Mouse (Mus musculus): ENCODE results near the gene Hps1. TPM values are rescaled to one million over a fixed set of nuclear protein-coding genes. Genes with fewer than 3 reads are reported as not detected.

Hps1 gene
- total RNA-seq, 4 experiments from 2014 or later: 28.8 to 37.8 (median 31.0) TPM

DNA sequence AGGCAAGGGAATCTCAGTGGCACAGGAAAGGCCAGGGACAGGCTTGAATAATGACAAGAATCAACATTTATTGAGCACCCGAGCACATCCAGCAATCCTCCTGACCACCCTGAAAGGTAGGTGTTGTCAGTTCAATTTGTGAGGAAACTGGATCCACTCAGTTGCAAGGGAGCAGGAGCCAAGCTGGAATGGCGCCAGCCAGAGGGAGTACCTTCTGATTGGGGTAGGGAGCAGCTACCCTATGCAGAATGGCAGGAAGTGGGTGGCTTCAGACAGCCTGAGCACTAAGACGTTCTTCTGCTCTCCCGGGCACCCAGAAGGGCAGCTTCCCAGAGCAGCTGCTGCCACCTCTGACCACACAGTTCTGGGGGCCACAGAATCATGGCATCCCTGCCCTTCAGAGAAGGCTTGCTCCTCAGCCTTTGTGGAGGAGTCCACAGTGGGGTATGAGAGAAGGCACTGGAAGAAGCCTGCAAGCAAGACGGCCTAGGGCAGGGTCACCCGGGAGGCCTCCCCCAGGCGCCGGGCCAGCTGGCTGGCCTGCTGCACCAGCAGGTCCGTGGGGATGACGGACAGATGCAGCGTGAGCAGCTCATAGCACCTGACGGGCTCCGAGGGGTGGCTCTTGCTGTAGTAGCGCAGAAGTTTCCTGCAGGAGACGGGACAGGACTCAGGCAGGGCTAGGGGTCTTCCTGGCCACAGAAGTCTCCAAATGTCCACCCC lies 24.5 kb downstream of the Hps1 start:
- no peak for DNase-seq

DNA sequence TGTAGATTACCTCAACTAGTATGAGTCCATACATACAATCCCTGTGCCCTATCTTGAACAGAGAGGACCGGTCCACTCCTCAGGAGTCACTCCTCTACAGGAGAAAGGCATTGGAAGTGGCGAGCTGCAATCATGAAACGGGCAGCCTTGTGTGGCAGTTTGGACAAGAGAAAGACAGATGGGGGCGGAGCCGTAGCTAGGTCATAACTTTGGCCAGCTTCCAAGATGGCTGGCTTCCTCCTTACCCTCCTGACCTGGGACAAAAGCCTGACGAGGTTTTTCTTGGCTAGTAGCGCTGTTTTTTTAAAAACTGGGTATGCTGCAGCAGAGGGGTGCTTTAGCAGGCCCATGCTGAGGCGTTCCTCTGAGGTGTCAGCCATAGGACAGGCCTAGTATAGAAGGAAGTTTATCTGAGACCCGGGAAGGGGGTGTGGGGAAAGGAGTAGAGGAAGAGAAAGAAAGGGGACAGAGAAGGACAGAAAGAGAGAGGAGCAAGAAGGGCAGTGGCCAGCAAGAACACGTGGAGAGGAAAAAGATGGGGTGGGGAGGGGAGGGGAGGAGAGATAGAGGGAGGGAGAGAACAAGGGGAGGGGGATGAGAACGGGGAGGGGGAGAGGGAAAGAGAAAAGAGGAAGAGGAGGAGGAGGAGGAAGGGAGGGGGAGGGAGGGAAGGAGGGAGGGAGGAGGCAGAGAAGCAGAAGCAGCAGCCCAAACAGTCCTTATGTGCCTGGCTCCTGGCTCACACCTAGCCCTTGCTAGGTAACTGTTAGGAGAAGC lies 26.4 kb downstream of the Hps1 start:
- DNase-seq: peak; percentile 87

- peak; percentile 85 for DNase-seq
Measured at GRCm38 (mm10) chr19:42752363-42752931, 27.3 kb downstream of the Hps1 start, which contains the start of gene Pyroxd2. Gene Pyroxd2, minus strand, starts transcription at chr19:42752775.

DNA sequence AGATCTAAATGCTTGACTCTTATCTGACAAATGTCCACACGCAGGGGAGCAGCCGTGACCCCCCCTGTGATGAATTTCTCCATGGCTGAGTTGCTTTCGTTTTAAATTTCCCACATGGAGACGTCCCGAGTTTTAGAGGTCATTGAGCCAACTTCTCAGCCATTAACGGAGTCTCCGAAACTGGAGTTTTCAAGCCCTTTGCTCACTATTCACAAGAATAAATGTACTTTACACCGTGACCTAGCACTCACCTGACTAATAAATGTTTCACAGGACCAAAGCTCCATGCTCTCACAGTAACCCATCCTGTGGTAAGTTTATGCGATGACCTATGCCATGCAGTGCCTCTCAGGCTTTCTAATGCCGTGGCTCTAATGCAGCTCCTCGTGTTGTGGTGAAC lies 29.6 kb downstream of the Hps1 start:
- DNase-seq: no peak

DNA sequence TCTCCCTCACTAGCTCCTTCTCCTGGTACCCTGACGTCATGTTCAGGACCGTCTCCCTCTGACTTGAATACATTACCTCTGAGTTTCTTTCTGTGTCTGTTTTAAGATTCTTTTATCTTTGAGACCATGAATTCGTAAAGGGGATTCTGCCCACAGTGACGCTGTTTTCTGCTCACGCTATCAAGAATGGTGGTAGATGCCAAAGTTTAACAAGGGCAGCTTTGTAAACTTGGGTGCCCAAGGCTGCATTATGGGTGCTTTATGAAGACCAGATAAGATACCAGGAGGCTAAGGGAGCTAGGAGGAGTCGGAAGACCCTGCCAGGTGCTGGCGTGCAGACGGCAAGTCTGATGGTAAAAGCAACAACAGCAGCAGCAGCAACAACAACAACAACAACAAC lies 33.1 kb downstream of the Hps1 start:
- no peak for DNase-seq

DNA sequence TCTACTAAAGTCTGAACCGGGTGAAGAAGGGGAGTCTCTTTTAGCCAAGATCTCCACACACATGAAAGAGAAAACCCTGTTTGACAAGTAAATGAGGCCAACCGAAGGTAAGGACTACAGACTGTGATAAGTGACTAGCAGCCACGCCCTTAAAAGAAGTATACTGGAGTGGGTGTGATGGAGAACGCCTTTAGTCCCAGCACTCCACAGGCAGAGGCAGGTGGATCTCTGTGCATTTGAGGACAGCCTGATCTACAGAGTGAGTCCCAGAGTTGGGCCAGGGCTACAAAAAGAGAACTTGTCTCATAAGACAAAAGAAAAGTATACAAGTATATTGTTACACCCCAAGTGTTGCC lies 33.9 kb downstream of the Hps1 start:
- DNase-seq: no peak

- no peak for DNase-seq
Measured at GRCm38 (mm10) chr19:42745084-42745868, 34.5 kb downstream of the Hps1 start.

DNA sequence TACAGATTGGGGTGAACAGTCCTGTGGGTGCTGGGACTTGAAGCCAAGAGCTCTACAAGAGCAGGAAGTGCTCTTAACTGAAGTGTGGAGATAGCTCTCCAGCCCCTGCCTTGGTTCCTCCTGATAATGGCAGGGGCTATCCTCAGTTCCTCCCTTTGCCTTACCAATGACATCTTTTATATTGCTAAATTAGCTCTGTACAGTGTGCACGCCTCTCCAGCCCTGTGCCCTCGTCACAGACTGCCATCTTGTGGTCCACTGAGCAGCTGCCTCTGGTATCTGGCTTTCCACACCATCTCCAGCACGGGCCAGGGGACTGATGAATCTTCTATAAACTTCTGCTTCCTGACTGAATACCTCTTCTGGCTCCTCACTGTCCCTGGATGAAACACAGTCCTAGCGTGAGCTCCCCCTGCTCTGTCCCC lies 35.6 kb downstream of the Hps1 start:
- DNase-seq: no peak

GRCm38 (mm10) chr19:42743261-42743660 lies 36.5 kb downstream of the Hps1 start:
- no peak for DNase-seq

GRCm38 (mm10) chr19:42741884-42742283 lies 37.9 kb downstream of the Hps1 start:
- no peak for DNase-seq

GRCm38 (mm10) chr19:42740163-42740899 lies 39.4 kb downstream of the Hps1 start:
- DNase-seq: no peak

DNA sequence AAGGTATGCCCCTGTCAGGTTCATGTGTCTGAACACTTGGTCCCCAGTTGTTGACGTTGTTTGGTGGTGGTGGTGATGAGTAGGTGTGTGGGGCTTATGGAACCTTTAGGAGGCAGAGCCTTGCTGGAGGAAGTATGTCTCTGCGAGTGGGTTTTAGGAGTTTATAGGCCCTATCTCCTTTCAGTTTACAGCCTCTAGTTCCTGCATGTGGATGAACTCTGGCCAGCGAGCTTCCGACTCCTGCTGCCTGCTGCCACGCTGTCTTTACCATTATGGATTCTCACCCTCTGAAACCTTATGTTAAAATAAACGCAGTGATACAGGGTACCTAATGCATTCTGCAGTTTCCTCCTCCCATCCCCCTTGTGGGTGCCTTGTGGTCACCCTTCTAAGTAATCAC lies 40.0 kb downstream of the Hps1 start:
- DNase-seq: no peak

DNA sequence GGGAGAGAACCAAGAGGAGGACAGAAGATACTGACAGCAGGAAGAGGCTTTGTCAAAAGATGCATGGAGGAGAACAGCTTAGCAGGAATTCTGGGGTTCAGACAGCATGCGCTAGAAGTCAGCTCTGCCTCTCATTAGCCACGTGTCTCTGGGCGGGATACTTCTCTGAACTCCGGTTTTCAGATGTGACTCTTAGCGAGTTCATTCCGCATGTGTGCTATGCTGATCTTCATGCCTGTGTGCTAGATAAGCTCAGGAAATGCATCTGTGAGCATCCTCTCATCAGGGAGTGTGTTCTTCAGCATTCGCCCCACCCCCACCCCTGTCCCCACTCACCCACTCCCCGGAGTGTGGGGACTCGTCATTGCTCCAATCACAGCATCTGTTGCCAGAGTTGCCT lies 42.0 kb downstream of the Hps1 start:
- DNase-seq: no peak

- DNase-seq: no peak
Measured at GRCm38 (mm10) chr19:42734982-42735381, 44.8 kb downstream of the Hps1 start.

- DNase-seq: no peak
Measured at GRCm38 (mm10) chr19:42727424-42727823, 52.4 kb downstream of the Hps1 start.

GRCm38 (mm10) chr19:42726766-42727165 lies 53.0 kb downstream of the Hps1 start:
- DNase-seq: no peak

DNA sequence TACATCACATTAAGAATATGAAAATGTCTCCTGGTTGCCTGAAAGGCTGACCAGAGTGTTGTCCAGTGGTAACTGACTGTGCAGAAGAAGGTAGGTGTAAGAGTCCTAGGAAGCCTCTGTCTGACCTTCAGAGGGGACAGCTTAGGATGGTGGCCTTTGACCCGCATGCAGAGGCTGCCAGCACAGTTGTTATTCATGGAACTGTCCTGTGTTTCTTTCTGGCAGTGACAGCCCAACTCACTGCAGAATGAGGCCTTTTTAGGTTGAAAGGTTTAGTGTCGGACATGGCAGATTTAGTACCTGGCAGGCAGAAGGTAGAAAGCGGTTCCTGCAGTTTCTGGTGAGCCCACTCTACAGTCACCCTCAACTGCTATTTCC lies 53.8 kb downstream of the Hps1 start:
- DNase-seq: peak; percentile 20

DNA sequence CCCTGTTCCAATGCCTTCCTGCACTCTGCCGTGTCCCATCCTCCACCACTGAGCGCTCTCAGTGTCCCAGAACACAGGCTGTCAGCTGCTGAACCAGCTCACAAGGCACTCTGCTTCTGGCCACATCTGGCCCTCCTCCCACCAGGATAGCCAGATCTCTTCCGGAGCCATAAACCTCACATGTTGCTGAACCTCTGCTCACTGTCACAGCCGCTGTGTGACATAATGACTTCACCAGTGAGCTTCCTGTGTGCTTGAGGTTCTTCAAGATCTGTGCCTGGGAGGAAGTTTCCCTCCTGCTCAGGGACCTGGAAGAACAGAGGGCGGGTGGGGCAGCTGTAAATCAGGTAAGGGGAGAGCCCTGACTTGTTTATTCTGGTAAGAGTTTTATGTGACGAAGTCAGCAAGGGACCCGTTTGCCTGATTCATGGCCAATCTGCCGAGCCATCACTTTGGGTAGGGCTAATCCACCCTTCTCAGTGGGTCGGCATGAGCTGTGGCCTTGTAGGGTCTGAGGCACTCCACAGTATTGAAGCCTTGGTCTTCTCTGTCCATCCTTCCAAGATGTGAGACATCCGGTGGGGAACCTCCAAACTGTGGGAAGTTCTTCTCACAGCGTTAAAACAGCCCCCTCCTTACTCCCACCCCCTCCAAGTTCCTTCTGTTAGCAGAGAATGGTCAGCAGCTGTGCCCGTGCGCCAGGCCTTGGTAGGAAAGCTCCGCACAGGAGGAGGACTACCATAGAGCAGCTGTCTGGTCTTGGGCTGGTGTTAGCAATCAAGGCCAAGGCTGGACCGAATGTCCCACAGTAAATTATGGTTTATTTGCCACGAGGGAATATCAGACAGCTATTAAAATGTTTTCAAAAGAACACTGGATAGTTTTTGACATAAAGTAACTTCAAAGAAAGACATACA lies 54.5 kb downstream of the Hps1 start:
- no peak for DNase-seq

- DNase-seq: no peak
Measured at GRCm38 (mm10) chr19:42723302-42723701, 56.5 kb downstream of the Hps1 start.

DNA sequence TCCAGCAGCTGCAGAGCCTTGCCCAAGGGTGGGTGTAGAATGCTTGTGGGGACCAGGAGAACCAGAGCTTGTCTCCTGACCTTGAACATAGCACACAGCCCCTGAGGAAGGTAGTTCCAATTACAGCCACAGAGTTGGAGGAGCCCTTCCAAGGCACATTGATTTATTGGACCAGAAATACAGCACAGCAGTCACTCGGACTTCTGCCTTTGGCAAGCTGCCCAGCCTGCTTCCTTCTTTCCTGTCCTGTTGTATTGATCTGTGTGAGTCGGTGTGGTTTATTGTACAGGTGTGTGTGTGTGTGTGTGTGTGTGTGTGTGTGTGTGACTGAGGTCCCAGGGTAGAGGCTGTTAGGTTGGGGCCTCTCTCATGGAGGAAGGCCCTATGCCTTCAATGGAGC lies 57.3 kb downstream of the Hps1 start:
- no peak for DNase-seq

DNA sequence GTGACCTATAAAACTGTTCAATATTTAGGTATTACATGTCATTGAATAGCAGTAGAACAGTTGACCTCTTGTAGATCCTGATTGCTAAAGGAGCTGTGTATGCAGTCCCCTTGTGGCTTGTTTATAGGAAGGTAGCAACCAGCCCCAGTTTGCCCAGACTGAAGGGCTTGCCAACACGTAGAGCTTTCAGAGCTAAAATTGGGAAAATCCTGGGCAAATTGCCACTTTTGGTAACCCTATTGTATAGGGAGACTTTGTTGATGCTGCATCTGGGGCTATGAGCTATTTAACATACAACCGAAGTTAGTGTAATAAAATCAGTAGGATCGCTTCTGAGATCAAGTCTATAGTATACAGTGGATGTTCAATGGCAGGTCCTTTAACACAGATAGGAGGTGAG lies 61.7 kb downstream of the Hps1 start:
- no peak for DNase-seq
